Mouse (Mus musculus): ENCODE data around the gene Trmt5. TPM values are rescaled to one million over a fixed set of nuclear protein-coding genes. Genes with fewer than 3 reads are reported as not detected.

Trmt5 gene
- polyA plus RNA-seq, 1 experiment from 2014 or later = 16.5 TPM

GRCm38 (mm10) chr12:73269531-73269930 lies 17.0 kb downstream of the Trmt5 start:
- H3K4me1 ChIP-seq (ENCODE audit: control insufficient read depth in 2 of 2, insufficient read depth in 2 of 2, low read length in 2 of 2) = no peaks in the 10 kb centered on the region
- H3K27ac ChIP-seq (replicated peaks in 1 of 2; ENCODE audit: control insufficient read depth in 1 of 2, insufficient read depth in 1 of 2, low read depth in 2 of 2, low read length in 2 of 2) = no peak overlapping the region
- WGBS = 92% methylated on average over 3 of the region's 3 CpGs
- H3K4me2 ChIP-seq (ENCODE audit: low read length) = no peak overlapping the region
- H3K36me3 ChIP-seq (ENCODE audit: control insufficient read depth, insufficient read depth, low read length) = peaks cover 18% of the 10 kb centered on the region
- H3K27me3 ChIP-seq (ENCODE audit: control insufficient read depth, insufficient read depth, low read length) = no peaks in the 10 kb centered on the region
- H3K4me3 ChIP-seq (ENCODE audit: control insufficient read depth in 1 of 2, insufficient read depth in 1 of 2, low read depth in 1 of 2, low read length in 2 of 2) = no peak overlapping the region
- ATAC-seq (ENCODE audit: insufficient number of reproducible peaks, insufficient read depth, low FRiP score, low read depth) = no peak
- no peak overlapping the region for H3K9ac ChIP-seq (ENCODE audit: low read length)
- no peaks in the 10 kb centered on the region for H3K9me3 ChIP-seq (ENCODE audit: control insufficient read depth, low read length)

- WGBS = 89% methylated on average over 1 of the region's 1 CpGs
- H3K27ac ChIP-seq (replicated peaks in 1 of 2; ENCODE audit: control insufficient read depth in 1 of 2, insufficient read depth in 1 of 2, low read depth in 2 of 2, low read length in 2 of 2) = no peak overlapping the region
Observed at GRCm38 (mm10) chr12:73268497-73268896, 18.0 kb downstream of the Trmt5 start.

GRCm38 (mm10) chr12:73266597-73266996 lies 19.9 kb downstream of the Trmt5 start:
- Histone ChIP-seq H3K27ac (replicated peaks in 1 of 2; ENCODE audit: control insufficient read depth in 1 of 2, insufficient read depth in 1 of 2, low read depth in 2 of 2, low read length in 2 of 2) (no peak overlapping the region), H3K9ac (ENCODE audit: low read length) (no peak overlapping the region), H3K9me3 (ENCODE audit: control insufficient read depth, low read length) (peaks cover 2% of the 10 kb centered on the region; the same call in 1 of the 2 replicates), H3K27me3 (ENCODE audit: control insufficient read depth, insufficient read depth, low read length) (no peaks in the 10 kb centered on the region), H3K4me2 (ENCODE audit: low read length) (no peak overlapping the region), H3K36me3 (ENCODE audit: control insufficient read depth, insufficient read depth, low read length) (no peaks in the 10 kb centered on the region), H3K4me1 (ENCODE audit: control insufficient read depth in 2 of 2, insufficient read depth in 2 of 2, low read length in 2 of 2) (no peaks in the 10 kb centered on the region), H3K4me3 (ENCODE audit: control insufficient read depth in 1 of 2, insufficient read depth in 1 of 2, low read depth in 1 of 2, low read length in 2 of 2) (no peak overlapping the region)
- ATAC-seq (ENCODE audit: insufficient number of reproducible peaks, insufficient read depth, low FRiP score, low read depth) = no peak
- WGBS = 72% methylated on average over 1 of the region's 1 CpGs

More at GRCm38 (mm10) chr12:73268497-73268896, 18.0 kb downstream of the Trmt5 start:
- Histone ChIP-seq H3K4me1 (ENCODE audit: control insufficient read depth in 2 of 2, insufficient read depth in 2 of 2, low read length in 2 of 2) (no peaks in the 10 kb centered on the region), H3K9me3 (ENCODE audit: control insufficient read depth, low read length) (no peaks in the 10 kb centered on the region), H3K27me3 (ENCODE audit: control insufficient read depth, insufficient read depth, low read length) (no peaks in the 10 kb centered on the region), H3K9ac (ENCODE audit: low read length) (no peak overlapping the region), H3K36me3 (ENCODE audit: control insufficient read depth, insufficient read depth, low read length) (peaks cover 14% of the 10 kb centered on the region), H3K4me3 (ENCODE audit: control insufficient read depth in 1 of 2, insufficient read depth in 1 of 2, low read depth in 1 of 2, low read length in 2 of 2) (no peak overlapping the region), H3K4me2 (ENCODE audit: low read length) (no peak overlapping the region)
- ATAC-seq (ENCODE audit: insufficient number of reproducible peaks, insufficient read depth, low FRiP score, low read depth) = no peak

GRCm38 (mm10) chr12:73265381-73265978 lies 21.0 kb downstream of the Trmt5 start:
- peaks cover 2% of the 10 kb centered on the region; the same call in 1 of the 2 replicates for H3K9me3 ChIP-seq (ENCODE audit: control insufficient read depth, low read length)
- H3K9ac ChIP-seq (ENCODE audit: low read length) = no peak overlapping the region
- no peak overlapping the region for H3K27ac ChIP-seq (replicated peaks in 1 of 2; ENCODE audit: control insufficient read depth in 1 of 2, insufficient read depth in 1 of 2, low read depth in 2 of 2, low read length in 2 of 2)
- H3K27me3 ChIP-seq (ENCODE audit: control insufficient read depth, insufficient read depth, low read length) = no peaks in the 10 kb centered on the region
- 90% methylated on average over 3 of the region's 3 CpGs for WGBS
- H3K4me2 ChIP-seq (ENCODE audit: low read length) = no peak overlapping the region
- no peak overlapping the region for H3K4me3 ChIP-seq (ENCODE audit: control insufficient read depth in 1 of 2, insufficient read depth in 1 of 2, low read depth in 1 of 2, low read length in 2 of 2)
- ATAC-seq (ENCODE audit: insufficient number of reproducible peaks, insufficient read depth, low FRiP score, low read depth) = no peak
- H3K36me3 ChIP-seq (ENCODE audit: control insufficient read depth, insufficient read depth, low read length) = no peaks in the 10 kb centered on the region
- no peaks in the 10 kb centered on the region for H3K4me1 ChIP-seq (ENCODE audit: control insufficient read depth in 2 of 2, insufficient read depth in 2 of 2, low read length in 2 of 2)

- no peak overlapping the region for H3K4me3 ChIP-seq (ENCODE audit: control insufficient read depth in 1 of 2, insufficient read depth in 1 of 2, low read depth in 1 of 2, low read length in 2 of 2)
- ATAC-seq (ENCODE audit: insufficient number of reproducible peaks, insufficient read depth, low FRiP score, low read depth) = no peak
- no peaks in the 10 kb centered on the region for H3K27me3 ChIP-seq (ENCODE audit: control insufficient read depth, insufficient read depth, low read length)
- no peak overlapping the region for H3K9ac ChIP-seq (ENCODE audit: low read length)
- H3K27ac ChIP-seq (replicated peaks in 1 of 2; ENCODE audit: control insufficient read depth in 1 of 2, insufficient read depth in 1 of 2, low read depth in 2 of 2, low read length in 2 of 2) = no peak overlapping the region
- H3K4me1 ChIP-seq (ENCODE audit: control insufficient read depth in 2 of 2, insufficient read depth in 2 of 2, low read length in 2 of 2) = no peaks in the 10 kb centered on the region
- H3K4me2 ChIP-seq (ENCODE audit: low read length) = no peak overlapping the region
- H3K9me3 ChIP-seq (ENCODE audit: control insufficient read depth, low read length) = peaks cover 2% of the 10 kb centered on the region
- no peaks in the 10 kb centered on the region for H3K36me3 ChIP-seq (ENCODE audit: control insufficient read depth, insufficient read depth, low read length)
- WGBS = 96% methylated on average over 1 of the region's 1 CpGs
Observed at GRCm38 (mm10) chr12:73260339-73260738, 26.2 kb downstream of the Trmt5 start.

- H3K4me3 ChIP-seq (ENCODE audit: control insufficient read depth in 1 of 2, insufficient read depth in 1 of 2, low read depth in 1 of 2, low read length in 2 of 2) = no peak overlapping the region
- no peak overlapping the region for H3K4me2 ChIP-seq (ENCODE audit: low read length)
- WGBS = 93% methylated on average over 6 of the region's 6 CpGs
- H3K9ac ChIP-seq (ENCODE audit: low read length) = no peak overlapping the region
- ATAC-seq (ENCODE audit: insufficient number of reproducible peaks, insufficient read depth, low FRiP score, low read depth) = no peak
- H3K36me3 ChIP-seq (ENCODE audit: control insufficient read depth, insufficient read depth, low read length) = no peaks in the 10 kb centered on the region
- peaks cover 2% of the 10 kb centered on the region for H3K9me3 ChIP-seq (ENCODE audit: control insufficient read depth, low read length)
- H3K27me3 ChIP-seq (ENCODE audit: control insufficient read depth, insufficient read depth, low read length) = no peaks in the 10 kb centered on the region
- no peak overlapping the region for H3K27ac ChIP-seq (replicated peaks in 1 of 2; ENCODE audit: control insufficient read depth in 1 of 2, insufficient read depth in 1 of 2, low read depth in 2 of 2, low read length in 2 of 2)
- H3K4me1 ChIP-seq (ENCODE audit: control insufficient read depth in 2 of 2, insufficient read depth in 2 of 2, low read length in 2 of 2) = no peaks in the 10 kb centered on the region
Observed at GRCm38 (mm10) chr12:73259269-73259668, 27.2 kb downstream of the Trmt5 start.

- no peaks in the 10 kb centered on the region for H3K9me3 ChIP-seq (ENCODE audit: control insufficient read depth, low read length)
- H3K27me3 ChIP-seq (ENCODE audit: control insufficient read depth, insufficient read depth, low read length) = no peaks in the 10 kb centered on the region
- no peak for ATAC-seq (ENCODE audit: insufficient number of reproducible peaks, insufficient read depth, low FRiP score, low read depth)
- H3K4me2 ChIP-seq (ENCODE audit: low read length) = no peak overlapping the region
- H3K4me1 ChIP-seq (ENCODE audit: control insufficient read depth in 2 of 2, insufficient read depth in 2 of 2, low read length in 2 of 2) = no peaks in the 10 kb centered on the region
- WGBS = 51% methylated on average over 2 of the region's 2 CpGs
- H3K9ac ChIP-seq (ENCODE audit: low read length) = no peak overlapping the region
- H3K27ac ChIP-seq (replicated peaks in 1 of 2; ENCODE audit: control insufficient read depth in 1 of 2, insufficient read depth in 1 of 2, low read depth in 2 of 2, low read length in 2 of 2) = no peak overlapping the region; a peak in 1 of 4 replicates
- no peaks in the 10 kb centered on the region for H3K36me3 ChIP-seq (ENCODE audit: control insufficient read depth, insufficient read depth, low read length)
- H3K4me3 ChIP-seq (ENCODE audit: control insufficient read depth in 1 of 2, insufficient read depth in 1 of 2, low read depth in 1 of 2, low read length in 2 of 2) = no peak overlapping the region
Observed at GRCm38 (mm10) chr12:73255006-73255405, 31.5 kb downstream of the Trmt5 start.

GRCm38 (mm10) chr12:73245687-73246086 lies 40.8 kb downstream of the Trmt5 start:
- WGBS = 76% methylated on average over 5 of the region's 5 CpGs
- Histone ChIP-seq H3K9me3 (ENCODE audit: control insufficient read depth, low read length) (no peaks in the 10 kb centered on the region), H3K9ac (ENCODE audit: low read length) (no peak overlapping the region), H3K27me3 (ENCODE audit: control insufficient read depth, insufficient read depth, low read length) (no peaks in the 10 kb centered on the region), H3K4me3 (ENCODE audit: control insufficient read depth in 1 of 2, insufficient read depth in 1 of 2, low read depth in 1 of 2, low read length in 2 of 2) (no peak overlapping the region), H3K36me3 (ENCODE audit: control insufficient read depth, insufficient read depth, low read length) (no peaks in the 10 kb centered on the region), H3K4me2 (ENCODE audit: low read length) (no peak overlapping the region), H3K4me1 (ENCODE audit: control insufficient read depth in 2 of 2, insufficient read depth in 2 of 2, low read length in 2 of 2) (peaks cover 2 to 4% of the 10 kb centered on the region in 2 experiments; a peak in 1 of 4 replicates), H3K27ac (replicated peaks in 1 of 2; ENCODE audit: control insufficient read depth in 1 of 2, insufficient read depth in 1 of 2, low read depth in 2 of 2, low read length in 2 of 2) (no peak overlapping the region)
- ATAC-seq (ENCODE audit: insufficient number of reproducible peaks, insufficient read depth, low FRiP score, low read depth) = no peak

Data from heart, embryonic 14.5 days (tissue).